Mouse (Mus musculus) MEL (cell line): ENCODE measurements around the gene Nr4a1.

Experiments
- POLR2AphosphoS5 ChIP-seq: IDR thresholded peaks from 2 replicates; pipeline ENCODE4 v1.6.1; 2012; ENCODE audit warnings: low read depth, borderline replicate concordance, mild to moderate bottlenecking, inconsistent platforms, low read length, moderate library complexity, mixed read lengths
- TAL1 ChIP-seq: IDR thresholded peaks from 2 replicates; pipeline ENCODE4 v1.6.1; 2012; ENCODE audit warnings: mild to moderate bottlenecking, inconsistent platforms, low read length, moderate library complexity, mixed read lengths

DNA sequence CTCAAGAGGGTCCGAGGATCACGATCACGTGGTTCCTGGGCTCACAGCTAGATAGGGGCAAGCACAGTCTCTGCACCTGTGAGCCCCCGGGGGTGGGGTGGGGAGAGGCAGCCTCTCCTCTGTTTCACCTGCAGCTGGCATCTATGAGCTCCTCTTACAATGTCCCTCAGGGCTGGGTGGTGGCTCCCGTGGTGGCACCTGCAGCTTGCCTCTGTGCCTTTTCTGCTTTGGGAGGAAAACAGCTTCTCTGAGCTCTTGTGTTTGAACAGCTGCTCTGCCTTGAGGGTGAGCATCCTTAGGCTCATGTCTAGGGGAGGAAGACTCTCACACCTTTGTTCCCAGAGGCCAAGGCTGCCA, 18.7 kb upstream of the Nr4a1 start:
- TF ChIP-seq POLR2AphosphoS5 = no peak
- TF ChIP-seq TAL1 = no peak
